Mouse (Mus musculus): ENCODE data around the gene Smndc1. TPM values are rescaled to one million over a fixed set of nuclear protein-coding genes. Genes with fewer than 3 reads are reported as not detected.

The Smndc1 gene
- polyA plus RNA-seq, 1 experiment from 2014 or later: 47.2 TPM

GRCm38 (mm10) chr19:53423341-53423753 is 33.0 kb upstream of the Smndc1 start:
- WGBS: 29% methylated on average over 18 of the region's 19 CpGs
- no peak for DNase-seq (ENCODE audit: extremely low spot score, low spot score)
- Histone ChIP-seq H3K36me3 (replicated peaks) (no peaks in the 10 kb centered on the region), H3K4me1 (peaks cover 52% of the 10 kb centered on the region), H3K27ac (no peak overlapping the region), H3K27me3 (ENCODE audit: poor library complexity, severe bottlenecking) (peaks cover 18% of the 10 kb centered on the region), H3K9me3 (no peaks in the 10 kb centered on the region), H3K4me3 (no peak overlapping the region; the same call in 1 of the 2 replicates)

- no peak for DNase-seq (ENCODE audit: extremely low spot score, low spot score)
- Histone ChIP-seq H3K27ac (no peak overlapping the region), H3K36me3 (replicated peaks) (no peaks in the 10 kb centered on the region), H3K9me3 (no peaks in the 10 kb centered on the region), H3K4me1 (peaks cover 47% of the 10 kb centered on the region), H3K4me3 (no peak overlapping the region; the same call in 1 of the 2 replicates), H3K27me3 (ENCODE audit: poor library complexity, severe bottlenecking) (peaks cover 18% of the 10 kb centered on the region)
- 75% methylated on average over 18 of the region's 18 CpGs for WGBS
Observed at GRCm38 (mm10) chr19:53422358-53423308, 32.3 kb upstream of the Smndc1 start.

GRCm38 (mm10) chr19:53421583-53422188 is 31.3 kb upstream of the Smndc1 start:
- no peak for DNase-seq (ENCODE audit: extremely low spot score, low spot score)

GRCm38 (mm10) chr19:53420924-53421582 is 30.7 kb upstream of the Smndc1 start:
- H3K9me3 ChIP-seq: no peaks in the 10 kb centered on the region
- H3K4me3 ChIP-seq: peak overlapping the region; percentile 57
- H3K27me3 ChIP-seq (ENCODE audit: poor library complexity, severe bottlenecking): peaks cover 18% of the 10 kb centered on the region
- H3K4me1 ChIP-seq: peaks cover 45% of the 10 kb centered on the region
- peak; percentile 81 for DNase-seq (ENCODE audit: extremely low spot score, low spot score)
- no peaks in the 10 kb centered on the region for H3K36me3 ChIP-seq (replicated peaks)
- WGBS: under 1% methylated on average over 19 of the region's 19 CpGs
- H3K27ac ChIP-seq: peak overlapping the region; percentile 91

More at GRCm38 (mm10) chr19:53421583-53422188, 31.3 kb upstream of the Smndc1 start:
- H3K9me3 ChIP-seq: no peaks in the 10 kb centered on the region
- 2% methylated on average over 6 of the region's 6 CpGs for WGBS
- H3K27me3 ChIP-seq (ENCODE audit: poor library complexity, severe bottlenecking): peaks cover 18% of the 10 kb centered on the region
- peak overlapping the region; percentile 57 for H3K4me3 ChIP-seq
- H3K4me1 ChIP-seq: peaks cover 39% of the 10 kb centered on the region
- H3K36me3 ChIP-seq (replicated peaks): no peaks in the 10 kb centered on the region
- peak overlapping the region; percentile 91 for H3K27ac ChIP-seq

GRCm38 (mm10) chr19:53419834-53420233 is 29.5 kb upstream of the Smndc1 start:
- H3K36me3 ChIP-seq (replicated peaks): no peaks in the 10 kb centered on the region
- H3K27me3 ChIP-seq (ENCODE audit: poor library complexity, severe bottlenecking): peaks cover 18% of the 10 kb centered on the region
- no peaks in the 10 kb centered on the region for H3K9me3 ChIP-seq
- peaks cover 49% of the 10 kb centered on the region for H3K4me1 ChIP-seq
- no peak overlapping the region for H3K4me3 ChIP-seq
- WGBS: 60% methylated on average over 5 of the region's 5 CpGs
- no peak overlapping the region for H3K27ac ChIP-seq
- DNase-seq (ENCODE audit: extremely low spot score, low spot score): peak; percentile 62

- DNase-seq (ENCODE audit: extremely low spot score, low spot score): no peak
Observed at GRCm38 (mm10) chr19:53415198-53415597, 24.8 kb upstream of the Smndc1 start.

GRCm38 (mm10) chr19:53414650-53415049 is 24.3 kb upstream of the Smndc1 start:
- DNase-seq (ENCODE audit: extremely low spot score, low spot score): no peak
- H3K9me3 ChIP-seq: no peaks in the 10 kb centered on the region
- WGBS: 92% methylated on average over 11 of the region's 11 CpGs
- H3K36me3 ChIP-seq (replicated peaks): no peaks in the 10 kb centered on the region
- H3K4me3 ChIP-seq: no peak overlapping the region
- H3K27me3 ChIP-seq (ENCODE audit: poor library complexity, severe bottlenecking): no peaks in the 10 kb centered on the region
- no peak overlapping the region for H3K27ac ChIP-seq
- peaks cover 51% of the 10 kb centered on the region for H3K4me1 ChIP-seq

More at GRCm38 (mm10) chr19:53415198-53415597, 24.8 kb upstream of the Smndc1 start:
- WGBS: 91% methylated on average over 17 of the region's 17 CpGs
- no peak overlapping the region for H3K4me3 ChIP-seq
- H3K4me1 ChIP-seq: peaks cover 46% of the 10 kb centered on the region
- H3K27me3 ChIP-seq (ENCODE audit: poor library complexity, severe bottlenecking): no peaks in the 10 kb centered on the region
- no peaks in the 10 kb centered on the region for H3K9me3 ChIP-seq
- no peak overlapping the region for H3K27ac ChIP-seq
- no peaks in the 10 kb centered on the region for H3K36me3 ChIP-seq (replicated peaks)

- Histone ChIP-seq H3K27me3 (ENCODE audit: poor library complexity, severe bottlenecking) (no peaks in the 10 kb centered on the region), H3K36me3 (replicated peaks) (no peaks in the 10 kb centered on the region), H3K4me1 (peaks cover 52% of the 10 kb centered on the region), H3K27ac (0 out of 2 replicates have a peak overlapping the region, but pooled peaks have one; percentile 25), H3K9me3 (no peaks in the 10 kb centered on the region), H3K4me3 (no peak overlapping the region)
- 91% methylated on average over 15 of the region's 15 CpGs for WGBS
- DNase-seq (ENCODE audit: extremely low spot score, low spot score): no peak
Observed at GRCm38 (mm10) chr19:53413617-53414380, 23.4 kb upstream of the Smndc1 start.

- DNase-seq (ENCODE audit: extremely low spot score, low spot score): peak; percentile 36
- peak overlapping the region; percentile 80 for H3K27ac ChIP-seq
- H3K4me3 ChIP-seq: no peak overlapping the region; the same call in 1 of the 2 replicates
Observed at GRCm38 (mm10) chr19:53412149-53412848, 21.9 kb upstream of the Smndc1 start.

GRCm38 (mm10) chr19:53409663-53410307 is 19.4 kb upstream of the Smndc1 start:
- peak overlapping the region; percentile 69 for H3K27ac ChIP-seq
- peaks cover 42% of the 10 kb centered on the region for H3K4me1 ChIP-seq
- 0 out of 2 replicates have a peak, but pooled peaks cover 4% of the 10 kb centered on the region for H3K9me3 ChIP-seq
- H3K36me3 ChIP-seq (replicated peaks): no peaks in the 10 kb centered on the region
- H3K4me3 ChIP-seq: no peak overlapping the region
- 65% methylated on average over 17 of the region's 17 CpGs for WGBS
- no peak for DNase-seq (ENCODE audit: extremely low spot score, low spot score)
- no peaks in the 10 kb centered on the region for H3K27me3 ChIP-seq (ENCODE audit: poor library complexity, severe bottlenecking)

More at GRCm38 (mm10) chr19:53412149-53412848, 21.9 kb upstream of the Smndc1 start:
- Histone ChIP-seq H3K36me3 (replicated peaks) (no peaks in the 10 kb centered on the region), H3K9me3 (no peaks in the 10 kb centered on the region), H3K4me1 (peaks cover 52% of the 10 kb centered on the region), H3K27me3 (ENCODE audit: poor library complexity, severe bottlenecking) (no peaks in the 10 kb centered on the region)
- WGBS: 3% methylated on average over 6 of the region's 6 CpGs

GRCm38 (mm10) chr19:53408398-53408797 is 18.0 kb upstream of the Smndc1 start:
- 92% methylated on average over 8 of the region's 8 CpGs for WGBS
- Histone ChIP-seq H3K27ac (no peak overlapping the region), H3K36me3 (replicated peaks) (no peaks in the 10 kb centered on the region), H3K9me3 (0 out of 2 replicates have a peak, but pooled peaks cover 12% of the 10 kb centered on the region), H3K4me1 (peaks cover 37% of the 10 kb centered on the region), H3K4me3 (no peak overlapping the region), H3K27me3 (ENCODE audit: poor library complexity, severe bottlenecking) (no peaks in the 10 kb centered on the region)
- DNase-seq (ENCODE audit: extremely low spot score, low spot score): no peak

Data from forebrain, embryonic 10.5 days (tissue).